Mouse (Mus musculus) cerebellum, postnatal 10 days (tissue): ENCODE results near the gene Ddc.

Experiments used
- DNase-seq, 2 experiments: peaks; one replicate each; pipeline ENCODE4 v3.0.0; 2021; ENCODE audit warnings: mixed read lengths in 2 of 2

Gene Ddc

DNA sequence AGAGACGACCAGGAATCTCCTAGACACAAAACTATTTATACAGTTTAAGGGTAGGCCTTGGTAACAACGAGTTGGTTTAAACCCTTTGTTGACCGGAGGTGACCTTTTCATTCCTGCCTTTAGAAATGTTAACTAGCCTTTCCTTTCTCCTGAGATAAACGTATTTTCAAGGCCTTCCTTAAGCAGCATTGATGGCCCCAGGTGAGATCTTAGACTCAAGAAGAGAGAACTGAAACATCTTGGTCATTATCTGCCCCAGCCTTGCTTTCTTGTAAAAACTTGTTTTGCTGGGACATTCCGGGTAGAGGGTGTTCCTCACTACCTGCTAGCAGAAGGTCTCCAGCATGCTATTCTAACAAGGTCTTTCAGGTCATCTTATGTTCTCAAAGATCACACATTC lies 7.1 kb upstream of the Ddc start:
- no peak for DNase-seq

DNA sequence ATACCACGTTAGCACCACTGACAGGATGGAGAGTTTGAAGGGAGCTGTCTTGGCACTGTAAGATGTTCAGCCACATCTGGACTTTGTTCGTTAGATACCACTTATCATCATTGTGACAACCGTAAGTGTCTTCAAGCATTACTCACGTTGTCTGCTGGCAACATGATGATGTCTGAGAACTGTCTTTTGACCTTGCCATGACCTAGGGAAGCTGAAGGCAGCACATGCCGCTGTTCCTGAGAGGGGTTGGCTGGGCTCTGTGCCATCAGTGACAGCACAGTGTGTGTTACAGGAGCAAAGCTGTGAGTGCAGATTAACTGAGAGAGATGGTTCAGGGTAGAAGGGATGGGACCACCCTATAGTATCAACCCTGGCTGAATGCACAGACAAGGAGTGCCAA lies 3.6 kb upstream of the Ddc start:
- peak in 1 of 2 experiments; percentile 7 for DNase-seq

DNA sequence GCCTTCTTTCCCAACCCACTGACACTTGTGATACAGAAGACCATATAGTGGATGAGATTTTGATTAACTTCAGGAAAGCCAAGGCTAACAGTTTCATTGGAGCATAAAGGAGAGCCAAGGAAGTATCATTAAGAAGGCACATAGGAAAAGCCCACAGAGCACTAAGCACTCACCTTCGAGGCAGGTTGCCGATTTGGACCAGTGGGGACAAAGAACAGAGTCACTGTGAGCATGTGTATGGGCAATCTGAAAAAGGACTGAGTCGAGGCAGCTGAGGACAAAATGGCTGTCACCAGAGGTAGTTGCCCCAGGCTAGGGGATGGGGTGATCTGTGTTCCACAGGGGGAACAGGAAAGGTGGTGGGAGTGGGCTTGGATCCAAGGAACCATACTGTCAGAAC lies 552 bp upstream of the Ddc start:
- no peak for DNase-seq

DNA sequence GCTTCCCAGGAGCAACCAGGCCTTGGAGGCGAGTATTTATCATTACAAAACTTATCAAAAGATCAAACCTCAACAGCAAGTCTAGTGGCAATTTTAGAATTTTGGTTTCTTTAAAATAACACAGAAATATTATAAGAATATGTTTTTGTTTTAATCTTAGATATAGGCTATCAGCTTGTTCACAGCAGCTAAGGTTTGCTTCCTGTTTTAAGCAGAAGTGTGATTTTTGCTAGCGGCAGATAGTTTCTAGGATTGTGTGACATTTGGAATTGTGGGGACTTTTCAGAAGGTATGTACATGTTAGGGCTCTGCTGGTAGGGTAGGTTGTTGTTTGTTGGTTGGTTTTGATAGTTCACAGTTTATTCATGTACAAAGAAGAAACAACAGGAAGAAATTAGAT lies 2.5 kb downstream of the Ddc start:
- no peak for DNase-seq

DNA sequence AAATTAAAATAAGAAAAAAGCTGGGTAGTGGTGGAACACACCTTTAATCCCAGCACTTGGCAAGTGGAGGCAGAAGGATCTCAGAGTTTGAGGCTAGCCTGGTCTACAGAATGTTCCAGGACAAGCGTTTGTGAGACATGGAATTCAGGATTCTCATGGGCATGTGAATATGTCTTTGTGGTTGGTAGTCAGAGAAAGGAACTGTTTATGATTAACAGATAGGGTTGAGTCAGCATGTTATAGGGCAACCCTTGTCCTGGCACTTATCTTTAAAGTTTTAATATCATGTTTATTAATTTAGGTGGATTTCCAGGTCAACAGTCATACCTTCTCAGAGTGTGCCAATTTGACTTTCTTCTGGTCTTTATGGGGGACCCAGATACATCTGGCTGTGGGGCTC lies 4.2 kb downstream of the Ddc start:
- DNase-seq, result no peak

DNA sequence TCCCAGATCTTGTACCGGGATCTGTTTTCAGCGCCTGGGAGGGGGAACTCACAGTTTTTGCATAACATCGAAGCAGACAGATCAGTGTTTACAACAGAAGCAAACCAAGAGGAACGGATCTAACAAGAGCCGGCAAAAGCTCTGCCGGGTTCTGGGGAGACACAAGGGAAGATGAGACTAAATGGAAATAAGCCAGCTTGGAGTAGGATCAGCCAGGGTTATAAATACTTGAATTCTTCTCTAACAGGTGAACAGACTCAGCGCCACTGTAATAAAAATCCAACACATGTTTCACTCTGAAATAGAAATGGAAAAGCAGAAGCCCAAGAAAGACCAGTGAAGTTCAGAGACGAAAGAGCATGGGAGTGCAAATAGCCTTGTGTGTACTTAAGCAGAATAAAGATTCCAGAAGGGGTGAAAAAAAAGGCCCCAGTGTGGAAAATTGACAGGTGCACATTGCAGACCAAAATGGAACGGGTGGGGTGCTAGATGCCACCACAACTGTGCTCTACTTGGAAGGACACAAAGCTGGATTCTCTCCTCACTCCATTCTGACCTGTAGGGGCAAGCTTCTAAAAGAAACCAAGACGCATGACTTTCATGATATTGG lies 4.8 kb downstream of the Ddc start:
- DNase-seq, result no peak

DNA sequence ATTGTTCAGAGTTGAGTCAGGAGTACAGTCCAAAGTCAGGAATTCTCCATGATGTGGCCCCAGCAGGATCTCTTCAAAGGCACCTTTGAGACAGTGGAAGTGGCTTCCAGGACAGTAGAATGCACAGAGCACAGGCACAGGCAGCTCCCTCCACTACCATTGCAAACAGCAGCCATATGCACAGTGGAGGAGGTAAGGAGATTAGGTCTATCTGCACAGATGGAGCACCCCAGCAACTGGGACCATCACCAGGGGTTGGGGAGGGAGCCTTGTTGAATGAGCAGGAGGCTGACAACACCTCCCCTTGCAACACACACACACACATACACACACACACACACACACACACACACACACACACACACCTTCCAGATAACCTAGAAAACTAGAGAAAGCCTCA lies 6.1 kb downstream of the Ddc start:
- no peak for DNase-seq

DNA sequence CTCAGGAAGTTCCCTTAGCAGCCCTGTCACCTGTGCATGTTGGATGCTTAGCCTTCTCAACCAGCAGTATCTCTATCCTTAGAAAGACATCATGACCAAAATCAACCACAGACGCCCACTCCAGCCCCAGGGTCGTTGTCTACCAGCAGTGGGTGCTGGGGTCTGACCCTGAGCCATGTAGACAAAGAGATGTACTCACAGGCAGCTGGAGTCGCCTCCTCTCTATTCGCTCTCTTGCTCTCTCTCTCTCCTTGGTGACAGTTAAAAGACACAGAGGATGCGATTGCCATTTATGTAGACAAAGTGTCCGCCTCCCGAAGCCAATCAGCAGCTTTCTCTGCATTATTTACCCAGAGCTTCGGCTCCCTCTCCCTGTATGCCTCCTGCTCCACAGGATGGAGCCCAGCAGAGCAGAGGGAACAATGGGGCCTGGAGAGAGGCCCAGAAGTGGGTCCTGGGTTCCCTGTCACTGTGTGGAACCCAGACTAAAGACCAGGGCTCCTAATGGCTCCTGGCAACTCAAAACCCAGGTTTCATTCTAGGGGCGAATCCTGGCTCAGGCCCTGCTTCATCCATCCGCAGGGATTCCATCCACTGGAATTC lies 7.7 kb downstream of the Ddc start:
- DNase-seq, result no peak

DNA sequence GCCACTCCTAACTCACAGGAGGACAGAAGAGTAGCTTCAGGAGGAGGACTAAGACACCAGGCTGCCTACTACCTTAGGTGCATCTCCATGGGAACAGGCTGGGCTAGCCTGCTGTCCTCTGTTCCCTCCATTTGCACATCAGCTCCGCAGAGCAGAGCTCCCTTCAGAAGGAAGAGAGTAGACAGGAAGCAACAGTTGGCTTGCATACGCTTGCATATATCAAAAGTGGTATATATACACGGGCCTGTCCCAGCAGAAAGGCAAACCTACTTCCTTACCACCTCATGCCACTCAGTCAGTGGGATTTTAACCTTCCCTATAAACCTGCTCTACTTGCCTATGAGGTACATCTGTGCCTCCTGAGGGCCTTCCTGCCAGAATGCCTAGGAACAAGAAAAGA lies 9.2 kb downstream of the Ddc start:
- no peak for DNase-seq

DNA sequence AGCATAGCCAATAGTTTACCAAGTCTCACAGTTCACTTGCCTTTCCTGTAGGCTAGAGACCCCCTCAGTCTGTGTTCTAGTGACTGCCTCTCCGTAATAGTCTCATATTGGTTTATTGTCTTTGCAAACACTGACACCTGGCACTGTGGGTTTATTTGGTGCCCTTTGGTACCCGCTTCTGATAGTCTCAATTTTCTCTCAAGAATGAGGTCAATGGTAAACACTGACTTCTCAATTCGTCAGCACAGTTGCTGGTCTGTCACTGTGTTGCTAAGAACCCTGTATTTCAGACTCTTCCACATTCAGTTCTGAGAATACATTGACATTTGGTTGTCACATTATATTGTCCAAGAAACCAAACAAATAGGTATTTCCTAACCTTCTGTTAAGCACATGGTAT lies 9.9 kb downstream of the Ddc start:
- no peak for DNase-seq

DNA sequence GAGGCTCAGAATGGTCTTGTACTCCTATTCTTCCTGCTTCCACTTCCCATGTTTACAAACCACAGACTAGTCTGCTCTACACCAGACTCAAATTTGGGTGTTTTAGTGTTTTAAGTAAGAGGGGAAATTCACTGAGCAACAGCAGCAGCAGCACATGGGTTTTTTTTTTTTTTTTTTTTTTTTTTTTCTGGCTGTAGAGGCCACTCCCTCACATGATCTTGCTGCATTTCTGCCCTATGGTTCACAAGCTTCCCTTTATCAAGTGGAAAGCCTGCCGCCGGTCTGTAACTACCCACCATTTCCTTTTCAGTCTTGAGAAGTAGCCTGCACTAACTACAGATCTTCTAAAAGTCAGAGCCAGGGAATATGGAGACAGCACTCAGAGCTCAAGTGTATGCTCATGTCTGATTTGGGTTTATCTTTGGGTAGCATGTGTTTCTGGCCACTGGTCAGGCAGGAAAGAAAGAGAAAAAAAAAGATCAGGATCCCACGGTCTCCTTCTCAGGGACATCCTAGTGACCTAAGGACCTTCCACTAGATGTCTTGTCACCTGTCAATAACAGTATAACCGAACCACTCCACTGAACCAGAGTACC lies 11.4 kb downstream of the Ddc start:
- DNase-seq, result no peak

DNA sequence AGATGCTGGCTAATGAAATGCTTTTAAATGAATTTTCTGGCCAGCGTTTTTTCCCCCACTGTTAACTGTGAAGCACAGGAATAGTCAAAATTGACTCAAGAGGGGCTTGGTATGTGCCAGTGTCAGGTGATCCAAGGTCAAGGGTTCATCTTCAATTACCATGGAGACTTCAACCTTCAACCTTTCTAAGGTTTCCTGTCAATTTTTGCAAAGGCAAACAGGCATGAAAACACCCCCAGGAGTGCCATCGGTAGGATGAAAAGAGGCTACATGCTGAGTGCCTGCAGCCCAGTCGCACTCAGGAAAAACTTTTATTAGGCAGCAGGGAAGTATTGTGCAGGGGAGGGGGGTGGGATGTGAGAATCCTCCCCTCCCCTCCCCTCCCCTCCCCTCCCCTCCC lies 12.0 kb downstream of the Ddc start:
- DNase-seq, result no peak

DNA sequence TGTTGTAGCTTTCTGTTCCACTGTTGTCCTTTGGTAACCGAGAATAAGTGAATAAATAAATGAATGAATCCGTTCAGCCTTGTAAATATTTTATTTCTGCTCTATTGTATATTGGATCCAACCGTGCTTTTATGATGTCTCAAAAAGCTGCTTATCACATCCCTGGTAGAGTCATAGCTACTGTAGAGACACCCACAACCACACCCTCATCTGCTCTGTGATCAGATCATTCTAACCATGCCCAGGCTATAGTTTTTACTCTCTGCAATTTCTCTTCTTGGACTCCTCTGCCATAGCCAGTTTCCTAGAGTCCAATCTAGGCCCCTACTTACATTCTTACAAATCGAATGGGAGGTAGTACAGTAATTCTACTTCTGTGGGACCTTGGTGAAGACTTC lies 12.7 kb downstream of the Ddc start:
- no peak for DNase-seq

DNA sequence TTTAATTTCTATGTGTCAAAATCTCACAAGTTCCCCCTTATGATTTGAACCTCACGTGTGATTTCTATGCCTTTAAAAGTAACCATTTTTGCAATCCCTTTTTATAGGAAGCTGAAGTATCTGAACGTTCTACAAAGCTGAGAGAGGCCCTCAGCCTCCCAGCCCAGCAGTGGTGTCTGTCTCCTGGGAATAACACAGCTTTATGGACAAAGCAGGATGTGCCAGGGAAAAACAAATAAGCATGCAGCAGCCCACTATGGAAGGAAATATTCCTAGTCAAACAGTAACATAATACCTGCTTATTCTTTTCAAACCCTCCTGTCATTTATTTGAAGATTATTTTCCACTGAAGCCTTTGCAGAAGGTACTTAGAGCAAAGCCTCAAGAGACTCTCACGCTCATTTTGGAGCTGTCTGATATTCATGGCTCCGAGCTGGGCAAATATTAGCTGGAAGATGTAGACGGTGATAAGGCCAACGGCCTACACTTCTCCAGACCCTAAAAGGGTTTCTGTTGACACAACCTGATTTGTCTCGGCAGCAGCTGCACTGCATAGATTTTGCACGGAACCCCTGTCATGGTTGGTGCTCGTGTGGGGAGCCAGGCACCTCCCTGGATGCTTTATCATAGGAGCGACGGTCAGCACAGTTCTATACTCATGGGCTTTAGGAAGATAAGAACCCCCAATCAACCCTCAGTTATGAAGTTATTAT lies 13.3 kb downstream of the Ddc start:
- DNase-seq, result no peak

DNA sequence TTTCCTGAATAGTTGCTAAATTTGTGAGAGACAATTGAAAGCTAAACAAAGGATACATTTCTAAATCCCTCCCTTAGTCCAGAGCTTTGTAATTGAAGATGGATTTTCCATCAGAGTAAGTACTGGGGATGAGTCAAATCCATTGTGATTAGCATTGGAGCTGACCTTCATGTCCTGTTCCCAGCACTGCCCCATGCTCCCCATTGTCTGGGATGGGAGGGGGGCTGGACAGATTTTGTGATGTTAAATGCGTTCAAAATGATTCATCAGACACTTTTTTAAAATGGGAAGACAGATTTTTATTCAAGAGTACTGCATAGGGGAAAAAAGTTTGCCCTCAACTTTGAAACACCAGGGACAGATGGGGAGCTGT lies 16.2 kb downstream of the Ddc start:
- DNase-seq, result no peak

DNA sequence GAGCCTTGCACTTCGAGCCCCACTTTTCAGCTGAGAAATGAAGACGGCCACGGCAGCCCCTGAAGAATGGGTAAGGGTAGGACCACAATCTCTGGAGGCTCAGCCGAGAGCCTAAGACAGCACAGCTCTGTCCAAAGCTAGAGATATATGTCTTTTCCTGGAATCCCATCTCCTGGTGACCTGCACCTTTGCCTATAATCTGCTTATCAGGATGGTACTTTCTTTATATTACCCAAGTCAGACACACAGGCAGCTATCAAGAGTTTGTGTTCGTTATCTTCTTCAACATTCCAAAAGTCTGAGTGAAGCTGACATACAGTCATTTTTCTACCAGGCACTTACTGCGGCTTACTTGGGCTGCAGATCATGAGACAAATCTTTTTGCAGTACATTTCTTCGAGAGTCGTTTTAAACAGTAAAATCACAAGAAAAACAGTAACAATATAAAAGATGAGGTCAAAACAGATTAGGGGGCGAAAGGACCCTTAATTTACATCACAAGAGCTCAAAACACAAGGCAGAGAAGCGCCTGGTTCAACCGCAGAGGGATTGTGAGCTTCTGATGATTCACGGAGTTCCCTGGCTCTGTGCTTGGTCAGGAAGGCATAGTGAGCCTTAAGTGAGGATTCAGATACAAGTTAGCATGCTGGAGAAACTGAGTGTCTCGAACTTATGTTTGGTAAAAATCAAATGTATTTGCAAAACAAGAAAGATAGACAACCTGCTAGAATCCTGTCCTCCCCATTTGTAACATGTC lies 16.7 kb downstream of the Ddc start:
- no peak for DNase-seq

DNA sequence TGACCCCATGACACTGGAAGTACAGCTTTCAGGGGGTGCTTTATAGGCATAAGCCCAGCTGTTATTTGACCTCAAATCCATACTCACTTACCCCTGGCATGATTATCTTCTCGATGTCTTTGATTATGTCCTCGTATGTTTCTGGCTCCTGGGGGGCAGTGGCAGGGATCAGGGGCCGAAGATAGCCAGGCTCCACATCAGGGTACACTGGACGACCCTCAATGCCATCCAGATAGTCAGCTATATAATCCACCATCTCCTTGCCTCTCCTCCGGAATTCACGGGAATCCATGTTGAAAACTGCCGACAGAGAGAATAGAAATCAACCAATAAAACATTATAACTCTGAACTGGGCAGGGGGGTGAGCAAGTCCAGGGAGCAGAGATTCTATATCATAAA lies 17.6 kb downstream of the Ddc start:
- no peak for DNase-seq

DNA sequence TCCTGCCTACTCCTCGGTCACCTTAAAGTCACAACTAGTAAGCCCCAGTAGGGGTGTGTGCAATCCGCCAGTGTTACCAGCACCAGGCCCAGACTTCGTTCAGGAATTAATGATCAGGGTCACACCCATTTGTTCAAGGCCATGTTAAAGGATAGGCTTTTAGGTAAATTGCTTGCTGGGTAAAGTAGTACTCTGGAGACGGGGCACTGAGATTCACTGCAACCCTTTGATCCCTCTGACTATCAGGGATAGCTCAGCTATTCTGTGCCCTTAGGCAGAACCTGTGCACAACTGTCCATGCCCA lies 18.3 kb downstream of the Ddc start:
- no peak for DNase-seq

DNA sequence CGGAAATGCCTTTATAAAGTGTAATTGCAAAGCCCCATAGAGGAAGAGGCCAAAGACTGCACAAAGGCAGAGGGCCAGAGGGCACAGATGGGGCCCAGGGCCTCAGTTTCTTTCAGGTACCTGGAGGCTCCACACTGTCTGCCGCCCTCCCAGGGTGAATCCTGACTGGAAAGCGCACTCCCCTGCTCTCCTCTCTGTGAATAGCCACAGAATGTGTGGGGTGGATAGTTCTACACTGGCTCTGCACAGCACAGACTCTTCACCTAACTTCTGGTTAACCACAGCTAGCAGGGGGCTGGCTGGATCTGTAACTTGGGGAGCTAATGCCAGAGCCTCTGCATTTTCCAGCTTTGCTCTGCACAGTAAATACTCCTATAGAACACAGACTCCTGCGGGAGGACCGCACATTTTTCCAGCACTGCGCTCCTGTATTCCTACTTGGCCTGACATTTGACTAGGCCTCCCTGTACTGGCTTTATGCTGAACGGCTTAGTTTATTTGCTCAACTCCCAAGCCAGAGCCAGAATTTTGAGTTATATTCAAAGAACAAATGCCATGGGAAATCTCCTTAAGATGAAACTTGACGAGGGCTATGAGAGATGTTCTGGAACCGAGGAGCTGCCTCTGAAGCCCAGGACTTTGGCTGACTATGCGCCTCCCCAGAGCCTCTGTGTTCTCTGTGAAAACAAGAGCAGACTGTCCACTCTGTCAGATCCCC lies 18.8 kb downstream of the Ddc start:
- DNase-seq, result no peak

DNA sequence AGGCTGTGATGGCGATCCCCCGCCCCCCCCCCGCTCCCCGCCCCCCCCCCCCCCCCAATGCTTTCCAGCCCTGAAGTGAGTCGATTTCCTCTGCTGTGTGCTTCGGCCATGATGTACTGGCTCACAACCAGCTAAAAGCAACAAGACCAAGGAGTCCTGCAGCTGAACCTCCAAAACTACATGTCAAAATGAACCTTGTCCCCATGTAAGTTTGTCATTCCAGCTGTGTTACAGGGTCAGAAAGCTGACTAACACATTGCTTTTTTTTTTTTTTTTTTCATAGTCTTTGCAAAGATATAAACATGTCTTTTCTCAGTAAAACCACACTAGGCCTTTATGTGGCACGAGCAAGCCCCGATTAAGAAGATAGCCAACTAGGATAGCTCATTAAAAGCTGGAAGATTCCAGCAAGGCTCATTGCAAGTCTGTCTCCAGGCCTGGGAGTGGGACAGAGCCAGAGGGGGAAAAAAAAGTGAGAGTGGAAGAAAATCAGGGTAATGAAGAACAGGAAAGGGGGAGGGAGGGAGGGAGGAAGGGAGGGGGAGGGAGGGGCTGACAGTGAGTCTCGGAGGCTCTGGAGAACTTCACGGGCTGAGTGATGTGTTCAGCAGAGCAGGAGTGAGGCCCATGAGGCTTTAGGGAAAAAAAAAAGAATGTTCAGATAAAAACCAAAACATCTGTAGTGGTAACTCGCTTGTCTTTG lies 19.5 kb downstream of the Ddc start:
- no peak for DNase-seq

DNA sequence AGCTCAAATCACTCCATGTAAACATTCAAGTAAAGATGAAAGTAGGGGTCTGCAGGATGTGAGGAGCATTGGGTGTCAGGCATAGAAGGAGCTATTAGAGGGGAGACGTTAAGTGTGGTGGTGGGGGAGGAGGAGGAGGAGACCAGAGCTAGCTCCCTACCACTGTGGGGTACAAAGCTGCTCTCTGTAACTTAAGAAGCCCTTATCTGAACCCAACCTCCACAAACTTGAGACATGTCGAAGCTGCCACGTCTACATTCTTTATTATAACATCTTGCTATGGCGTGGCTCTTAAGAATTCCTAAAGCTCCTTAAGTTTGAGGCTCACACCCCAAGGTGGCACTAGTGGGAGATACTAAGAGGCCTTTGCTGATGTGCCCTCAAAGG lies 20.1 kb downstream of the Ddc start:
- no peak for DNase-seq

DNA sequence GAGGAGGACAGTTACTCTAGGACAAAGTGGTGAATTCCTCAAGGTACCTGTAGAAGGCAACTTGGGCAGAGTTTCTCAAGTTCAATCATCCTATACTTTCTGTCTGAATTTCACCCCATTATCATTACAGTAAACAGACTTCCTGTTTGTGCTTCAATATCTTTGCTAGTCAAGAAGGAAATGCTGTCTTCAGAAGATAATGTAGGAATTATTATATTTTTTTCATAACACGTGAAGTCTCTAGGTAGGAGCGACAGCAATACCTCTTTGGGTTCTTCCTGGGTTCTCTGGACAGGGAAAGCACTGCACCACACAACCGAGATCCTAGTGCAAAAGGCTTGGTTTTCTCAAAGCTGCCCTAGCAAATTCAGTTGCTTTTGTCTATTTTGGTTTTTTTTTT lies 21.6 kb downstream of the Ddc start:
- no peak for DNase-seq

DNA sequence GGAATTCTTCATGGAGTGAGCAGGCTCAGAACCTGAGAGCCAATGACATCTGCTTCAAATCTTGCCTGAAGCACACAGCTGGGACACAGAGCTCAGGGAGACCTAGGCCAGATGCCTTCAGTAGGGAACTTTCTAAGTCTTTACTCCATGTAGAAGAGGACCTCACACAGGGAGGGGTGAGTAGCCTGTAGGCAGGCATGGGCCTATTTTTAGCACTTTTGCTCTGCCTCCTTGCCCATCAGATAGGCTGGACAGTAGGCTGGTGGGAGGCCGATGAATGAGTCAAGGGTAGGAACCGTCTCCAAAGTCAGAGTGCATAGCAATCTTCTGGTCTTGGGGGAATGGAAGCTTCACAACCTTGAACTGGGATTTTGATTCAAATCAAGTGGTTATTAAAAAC lies 22.7 kb downstream of the Ddc start:
- DNase-seq, result no peak
